Mouse (Mus musculus) forebrain, embryonic 12.5 days (tissue): Measurements from ENCODE around the gene Gm21083. TPM values are rescaled to one million over a fixed set of nuclear protein-coding genes. Genes with fewer than 3 reads are reported as not detected.
"Not testable (repeated sequence)": the region's sequence is repeated elsewhere in the genome, so short reads cannot be mapped to it uniquely, and the experiment has no call there.

ENCODE experiments used
- ATAC-seq: fragments of 200-750 bp; cut with Nextera tagmentation; 2 replicates; pipeline ENCODE4 v1.8.0; 2017; ENCODE audit warnings: moderate TSS enrichment; ENCODE audit not compliant: low FRiP score
- H3K27ac ChIP-seq: fragments of 300-500 bp; sonication (generic); 2 replicates; pipeline ENCODE4 v1.5.1; 2016; ENCODE audit warnings: mild to moderate bottlenecking
- H3K27me3 ChIP-seq: fragments of 300-500 bp; sonication (generic); 2 replicates; pipeline ENCODE4 v1.6.1; 2016; ENCODE audit warnings: mild to moderate bottlenecking
- H3K36me3 ChIP-seq: fragments of 300-500 bp; sonication (generic); replicated peaks from 2 replicates; pipeline ENCODE4 v1.6.1; 2016; ENCODE audit warnings: mild to moderate bottlenecking
- H3K4me1 ChIP-seq: fragments of 300-500 bp; sonication (generic); 2 replicates; pipeline ENCODE4 v1.6.1; 2016
- H3K4me2 ChIP-seq: fragments of 300-500 bp; sonication (generic); 2 replicates; pipeline ENCODE4 v1.6.1; 2016; ENCODE audit warnings: mild to moderate bottlenecking, moderate library complexity
- H3K4me3 ChIP-seq: fragments of 300-500 bp; sonication (generic); replicated peaks from 2 replicates; pipeline ENCODE4 v1.5.1; 2016; ENCODE audit warnings: mild to moderate bottlenecking
- H3K9ac ChIP-seq: fragments of 300-500 bp; sonication (generic); 2 replicates; pipeline ENCODE4 v1.6.1; 2016; ENCODE audit warnings: mild to moderate bottlenecking
- H3K9me3 ChIP-seq: fragments of 300-500 bp; sonication (generic); 2 replicates; pipeline ENCODE4 v1.6.1; 2016
- WGBS: fragments of 180-500 bp; shearing (Covaris S2); methylation state at CpG from one replicate; pipeline ENCODE4 v1.1.7; 2016; 5-methylcytosine and 5-hydroxymethylcytosine counted together
- polyA plus RNA-seq: library from polyadenylated mRNA; unstranded; fragments of >200 nt; fragmentation: Nextera tagmentation; extraction: Ambion mirVana; gene quantifications from 2 replicates; pipeline ENCODE4 v1.2.1, GENCODE M21; 2016

Gm21083 gene
- polyA plus RNA-seq, 1 experiment from 2014 or later, result not detected

DNA sequence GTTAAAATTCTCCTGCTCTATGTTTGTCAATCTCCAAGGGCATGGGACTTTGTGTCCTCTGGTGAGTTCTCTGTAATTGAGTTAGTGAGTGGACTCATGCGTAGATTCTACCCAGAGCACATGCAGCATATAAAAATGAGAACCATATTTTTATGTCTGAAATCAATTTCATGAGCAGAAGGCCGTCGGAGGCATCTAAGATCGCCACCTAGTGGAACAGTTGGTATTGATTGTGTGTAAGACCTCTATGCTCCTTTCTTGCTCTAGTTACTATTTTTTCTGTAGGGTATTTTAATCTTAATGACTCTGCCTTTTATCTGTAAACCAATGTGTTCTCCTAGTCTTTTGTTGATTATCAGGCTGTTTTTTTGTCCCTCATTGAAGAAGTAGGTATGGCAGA, 23.2 kb downstream of the Gm21083 start:
- H3K27ac ChIP-seq, H3K4me3 ChIP-seq, H3K4me1 ChIP-seq, H3K4me2 ChIP-seq, H3K9ac ChIP-seq, ATAC-seq, H3K36me3 ChIP-seq, H3K27me3 ChIP-seq: not testable (repeated sequence)
- H3K9me3 ChIP-seq, result peaks cover 23% of the 10 kb centered on the region
- 44% methylated on average over 4 of the region's 4 CpGs for WGBS

GRCm38 (mm10) chr5:15601481-15601880, 24.3 kb downstream of the Gm21083 start:
- WGBS, result 63% methylated on average over 5 of the region's 5 CpGs
- not testable (repeated sequence) for H3K4me2 ChIP-seq, H3K9ac ChIP-seq, H3K27ac ChIP-seq, H3K36me3 ChIP-seq, H3K27me3 ChIP-seq, H3K4me1 ChIP-seq, H3K4me3 ChIP-seq
- peak; percentile 63 for ATAC-seq
- peaks cover 19% of the 10 kb centered on the region for H3K9me3 ChIP-seq

DNA sequence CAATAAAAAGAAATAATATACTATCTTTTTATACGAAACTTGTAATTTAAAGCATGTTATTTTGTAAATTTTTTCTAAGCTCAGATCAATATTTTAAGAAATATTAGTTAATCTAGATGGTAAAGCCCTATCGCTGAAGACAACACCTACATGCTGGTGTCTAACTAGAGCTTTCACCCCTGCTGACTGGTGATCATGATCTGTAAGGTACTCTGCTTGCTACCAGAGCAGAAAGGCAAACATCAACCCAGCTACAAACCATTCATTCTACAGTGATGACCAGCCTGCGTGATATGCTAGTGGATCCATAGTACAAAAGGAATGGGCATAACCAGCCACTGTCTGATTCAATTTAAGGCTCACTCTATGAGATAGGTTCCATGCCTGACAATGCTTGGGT, 24.8 kb downstream of the Gm21083 start:
- not testable (repeated sequence) for H3K27ac ChIP-seq, H3K4me3 ChIP-seq, H3K4me1 ChIP-seq, H3K36me3 ChIP-seq, H3K27me3 ChIP-seq, H3K4me2 ChIP-seq, H3K9ac ChIP-seq
- WGBS, result 73% methylated on average over 3 of the region's 3 CpGs
- peaks cover 22% of the 10 kb centered on the region for H3K9me3 ChIP-seq
- peak; percentile 57 for ATAC-seq

DNA sequence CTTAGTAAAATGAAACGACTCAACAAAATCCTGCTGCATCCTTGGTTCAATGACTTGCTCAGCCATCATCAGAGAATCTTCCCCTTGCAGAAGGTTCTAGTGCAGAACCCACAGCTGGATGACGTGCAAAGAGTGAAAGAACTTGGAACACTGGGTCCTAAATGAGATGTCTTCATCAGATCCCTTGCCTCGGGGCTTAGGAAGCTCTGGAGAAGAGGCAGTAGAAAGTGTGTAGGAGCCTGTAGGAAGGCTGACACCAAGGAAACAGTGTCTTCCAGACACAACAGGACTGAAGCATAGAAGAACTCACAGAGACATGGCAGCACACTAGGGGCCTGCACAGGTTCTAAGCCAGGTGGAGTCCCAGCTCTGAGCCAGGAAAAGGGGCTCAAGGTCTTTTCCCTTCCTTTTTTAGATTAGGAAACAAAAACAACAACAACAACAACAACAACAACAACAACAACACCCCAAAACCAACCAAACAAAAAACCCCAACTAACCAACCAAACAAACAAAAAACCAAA, 25.4 kb downstream of the Gm21083 start:
- WGBS, result 62% methylated on average over 3 of the region's 3 CpGs
- H3K27ac ChIP-seq, H3K4me1 ChIP-seq, H3K27me3 ChIP-seq, ATAC-seq, H3K4me3 ChIP-seq, H3K9ac ChIP-seq, H3K4me2 ChIP-seq, H3K36me3 ChIP-seq: not testable (repeated sequence)
- peaks cover 23% of the 10 kb centered on the region for H3K9me3 ChIP-seq

- H3K4me2 ChIP-seq, H3K36me3 ChIP-seq, H3K4me1 ChIP-seq, H3K27me3 ChIP-seq, H3K27ac ChIP-seq, H3K9ac ChIP-seq, H3K4me3 ChIP-seq, ATAC-seq: not testable (repeated sequence)
- WGBS, result 61% methylated on average over 2 of the region's 2 CpGs
- H3K9me3 ChIP-seq, result peaks cover 24% of the 10 kb centered on the region
Measured at GRCm38 (mm10) chr5:15603008-15603407, 25.9 kb downstream of the Gm21083 start.

DNA sequence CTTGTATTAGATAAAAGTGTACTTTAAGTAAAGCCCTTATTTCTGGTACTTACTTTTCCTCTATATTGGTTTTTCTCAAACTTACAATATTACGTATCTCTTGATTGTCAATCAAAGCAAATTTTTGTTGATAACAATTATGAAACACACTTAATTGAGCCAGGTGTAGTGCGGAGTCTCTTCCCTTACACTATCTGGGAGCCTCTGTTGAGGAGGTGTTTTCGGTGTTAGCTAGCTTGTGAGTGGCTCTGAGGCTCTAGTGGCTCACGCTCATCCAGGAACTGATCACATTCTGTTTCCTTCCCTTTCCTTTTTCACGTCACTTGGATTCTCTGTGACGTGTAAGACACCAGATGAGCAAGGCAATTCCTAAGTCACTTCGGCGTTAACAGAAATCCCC, 26.5 kb downstream of the Gm21083 start:
- H3K9me3 ChIP-seq, result peaks cover 27% of the 10 kb centered on the region
- H3K36me3 ChIP-seq, H3K9ac ChIP-seq, H3K27me3 ChIP-seq, H3K4me1 ChIP-seq, H3K4me3 ChIP-seq, ATAC-seq, H3K4me2 ChIP-seq, H3K27ac ChIP-seq: not testable (repeated sequence)
- WGBS, result 79% methylated on average over 8 of the region's 8 CpGs

GRCm38 (mm10) chr5:15606677-15607076, 29.5 kb downstream of the Gm21083 start:
- not testable (repeated sequence) for H3K4me3 ChIP-seq, H3K4me1 ChIP-seq, H3K27ac ChIP-seq, H3K36me3 ChIP-seq, H3K27me3 ChIP-seq, H3K4me2 ChIP-seq, H3K9ac ChIP-seq
- H3K9me3 ChIP-seq, result peaks cover 26% of the 10 kb centered on the region
- ATAC-seq, result peak; percentile 81; the same call in 1 of the 2 replicates
- 69% methylated on average over 6 of the region's 6 CpGs for WGBS

DNA sequence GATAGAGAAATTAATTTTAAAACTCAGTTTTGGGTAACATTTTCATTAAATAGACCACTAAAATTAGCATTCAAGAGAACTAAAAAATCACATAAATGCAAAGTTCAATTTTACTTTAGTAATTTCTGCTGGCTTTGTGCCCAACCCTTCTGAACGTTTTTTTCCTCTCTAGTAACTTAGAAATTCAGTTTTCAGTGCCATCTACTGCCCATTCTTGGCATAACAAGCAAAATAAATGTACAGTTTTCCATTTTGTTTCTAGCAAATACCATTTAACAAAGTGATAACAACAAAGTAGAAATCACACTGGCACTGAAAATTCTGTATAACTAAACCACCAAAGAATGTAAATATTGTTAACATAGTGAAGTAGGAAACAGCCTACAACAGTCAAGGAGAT, 33.6 kb downstream of the Gm21083 start:
- ATAC-seq, H3K4me3 ChIP-seq, H3K4me1 ChIP-seq, H3K27me3 ChIP-seq, H3K36me3 ChIP-seq, H3K27ac ChIP-seq, H3K4me2 ChIP-seq, H3K9ac ChIP-seq: not testable (repeated sequence)
- WGBS, result 10% methylated on average over 1 of the region's 1 CpGs
- peaks cover 15% of the 10 kb centered on the region for H3K9me3 ChIP-seq

DNA sequence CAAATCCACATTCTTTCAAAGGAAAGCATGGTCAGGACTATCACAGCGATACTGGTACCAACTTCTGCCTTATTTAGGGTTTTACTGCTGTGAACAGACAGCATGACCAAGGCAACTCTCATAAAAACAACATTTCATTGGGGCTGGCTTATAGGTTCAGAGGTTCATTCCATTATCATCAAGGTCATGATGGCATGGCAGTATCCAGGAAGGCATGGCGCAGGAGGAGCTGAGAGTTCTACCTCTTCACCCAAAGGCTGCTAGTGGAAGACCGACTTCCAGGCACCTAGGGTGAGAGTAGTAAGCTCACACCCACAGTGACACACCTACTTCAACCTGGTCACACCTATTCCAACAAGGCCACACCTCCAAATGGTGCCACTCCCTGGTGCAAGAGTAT, 39.1 kb downstream of the Gm21083 start:
- H3K4me3 ChIP-seq, ATAC-seq, H3K4me2 ChIP-seq, H3K9me3 ChIP-seq, H3K27ac ChIP-seq, H3K9ac ChIP-seq, H3K27me3 ChIP-seq, H3K4me1 ChIP-seq, H3K36me3 ChIP-seq: not testable (repeated sequence)
- 78% methylated on average over 3 of the region's 3 CpGs for WGBS

- H3K36me3 ChIP-seq, H3K4me3 ChIP-seq, H3K4me1 ChIP-seq, ATAC-seq, H3K27me3 ChIP-seq, H3K4me2 ChIP-seq, H3K9me3 ChIP-seq, H3K9ac ChIP-seq, H3K27ac ChIP-seq: not testable (repeated sequence)
- 58% methylated on average over 1 of the region's 1 CpGs for WGBS
Measured at GRCm38 (mm10) chr5:15618764-15619163, 41.6 kb downstream of the Gm21083 start, which contains the start of gene Speer4d. TSS of gene Speer4d (plus strand) at chr5:15619064.

GRCm38 (mm10) chr5:15628136-15628535, 51.0 kb downstream of the Gm21083 start:
- not testable (repeated sequence) for H3K4me2 ChIP-seq, ATAC-seq
- WGBS, result 52% methylated on average over 1 of the region's 1 CpGs

DNA sequence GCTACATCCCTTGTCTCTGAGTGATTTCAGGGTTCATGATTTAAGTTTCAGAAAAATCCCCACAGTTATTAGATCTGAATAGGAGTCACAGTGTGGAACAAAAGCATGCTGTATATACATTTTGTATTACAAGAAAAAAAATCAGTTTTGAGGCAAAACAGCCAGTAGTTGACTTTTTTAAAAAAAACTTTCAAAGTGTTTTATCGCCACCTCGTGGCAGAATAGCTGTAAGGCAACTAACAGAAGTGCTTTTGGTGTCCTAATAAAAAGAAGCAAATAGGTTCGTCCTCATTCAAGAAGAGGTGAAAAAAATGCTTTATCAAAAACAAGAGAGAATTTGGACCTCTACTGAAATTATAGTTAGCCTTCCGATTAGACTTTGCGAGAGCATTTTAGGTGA, 52.9 kb downstream of the Gm21083 start:
- H3K4me3 ChIP-seq, H3K27me3 ChIP-seq, ATAC-seq, H3K4me2 ChIP-seq, H3K9ac ChIP-seq, H3K36me3 ChIP-seq, H3K4me1 ChIP-seq, H3K27ac ChIP-seq: not testable (repeated sequence)
- H3K9me3 ChIP-seq, result peaks cover 14% of the 10 kb centered on the region
- WGBS, result 35% methylated on average over 5 of the region's 5 CpGs

More at GRCm38 (mm10) chr5:15628136-15628535, 51.0 kb downstream of the Gm21083 start:
- H3K27ac ChIP-seq, H3K9ac ChIP-seq, H3K4me1 ChIP-seq, H3K4me3 ChIP-seq, H3K36me3 ChIP-seq, H3K27me3 ChIP-seq: not testable (repeated sequence)
- H3K9me3 ChIP-seq, result peaks cover 11% of the 10 kb centered on the region; the same call in 1 of the 2 replicates
